35 mouse cellular contexts compared by ENCODE assay signal in genomic region chr3:157334169-157334568, GRCm38 (mm10).
"Had no signal": no experiment of that assay in that cellular context is flagged by ENCODE, and none has a peak within 500 bp of the region (broad histone marks: within the 10 kb centered on the region; RNA-seq: fewer than 3 reads in every experiment).

No protein-coding gene starts in this region.

- H3K4me2 ChIP-seq: heart, embryonic 11.5 days; heart, embryonic 12.5 days; heart, embryonic 13.5 days; heart, embryonic 15.5 days; hindbrain, embryonic 12.5 days; hindbrain, embryonic 13.5 days; hindbrain, embryonic 14.5 days; hindbrain, embryonic 15.5 days; intestine, embryonic 15.5 days; kidney, embryonic 15.5 days had no signal

- ATAC-seq: hindbrain, embryonic 16.5 days; hindbrain, postnatal 0 days; inflammation-experienced regulatory T-cells, adult 6 months; intestine, embryonic 15.5 days; intestine, embryonic 16.5 days; intestine, postnatal 0 days had no signal

- H3K4me3 ChIP-seq: heart, embryonic 12.5 days; heart, embryonic 13.5 days; heart, embryonic 15.5 days; hindbrain, embryonic 10.5 days; hindbrain, embryonic 12.5 days; hindbrain, embryonic 13.5 days; hindbrain, embryonic 15.5 days; intestine, embryonic 15.5 days; kidney, embryonic 15.5 days; layer of hippocampus, adult 2 months; left cerebral cortex, adult 2 months had no signal

- H3K27me3 ChIP-seq: heart, embryonic 12.5 days; heart, embryonic 13.5 days; heart, embryonic 15.5 days; hindbrain, embryonic 12.5 days; hindbrain, embryonic 13.5 days; hindbrain, embryonic 15.5 days; intestine, embryonic 15.5 days; kidney, embryonic 15.5 days had no signal

- H3K27ac ChIP-seq: heart, embryonic 13.5 days; heart, embryonic 15.5 days; hindbrain, embryonic 10.5 days; hindbrain, embryonic 12.5 days; hindbrain, embryonic 13.5 days; hindbrain, embryonic 14.5 days; hindbrain, embryonic 15.5 days; hindbrain, postnatal 0 days; intestine, embryonic 15.5 days; kidney, embryonic 15.5 days; kidney, postnatal 0 days; layer of hippocampus, adult 2 months; left cerebral cortex, adult 2 months had no signal

- H3K9ac ChIP-seq: heart, embryonic 12.5 days; heart, embryonic 13.5 days; heart, embryonic 15.5 days; hindbrain, embryonic 12.5 days; hindbrain, embryonic 13.5 days; hindbrain, embryonic 14.5 days; hindbrain, embryonic 15.5 days; intestine, embryonic 15.5 days; kidney, embryonic 15.5 days had no signal

- H3K36me3 ChIP-seq: heart, embryonic 12.5 days; heart, embryonic 13.5 days; heart, embryonic 15.5 days; hindbrain, embryonic 10.5 days; hindbrain, embryonic 12.5 days; hindbrain, embryonic 13.5 days; hindbrain, embryonic 15.5 days; intestine, embryonic 15.5 days; kidney, embryonic 15.5 days had no signal

- H3K9me3 ChIP-seq: heart, embryonic 12.5 days; heart, embryonic 13.5 days; heart, embryonic 15.5 days; hindbrain, embryonic 10.5 days; hindbrain, embryonic 12.5 days; hindbrain, embryonic 13.5 days; hindbrain, embryonic 15.5 days; intestine, embryonic 15.5 days; kidney, embryonic 15.5 days had no signal

- H3K4me1 ChIP-seq: heart, embryonic 12.5 days; heart, embryonic 13.5 days; heart, embryonic 15.5 days; hindbrain, embryonic 10.5 days; hindbrain, embryonic 12.5 days; hindbrain, embryonic 13.5 days; hindbrain, embryonic 15.5 days; intestine, embryonic 15.5 days; kidney, embryonic 15.5 days had no signal

- DNase-seq: heart, postnatal 10 days; heart, postnatal 14 days; heart, postnatal 36 days; heart, postnatal 4 days; kidney, adult 11 months; kidney, adult 18-20 months; kidney, adult 2 months; kidney, adult 8-10 months; kidney, adult 9 months; kidney, postnatal 10 days; kidney, postnatal 14 days; kidney, postnatal 25 days; kidney, postnatal 36 days; kidney, postnatal 4 days; layer of hippocampus, adult 9-11 months; layer of hippocampus, postnatal 36 days had no signal
